Mouse (Mus musculus): Measurements from ENCODE around the gene Ddx47.

Ddx47 gene

DNA sequence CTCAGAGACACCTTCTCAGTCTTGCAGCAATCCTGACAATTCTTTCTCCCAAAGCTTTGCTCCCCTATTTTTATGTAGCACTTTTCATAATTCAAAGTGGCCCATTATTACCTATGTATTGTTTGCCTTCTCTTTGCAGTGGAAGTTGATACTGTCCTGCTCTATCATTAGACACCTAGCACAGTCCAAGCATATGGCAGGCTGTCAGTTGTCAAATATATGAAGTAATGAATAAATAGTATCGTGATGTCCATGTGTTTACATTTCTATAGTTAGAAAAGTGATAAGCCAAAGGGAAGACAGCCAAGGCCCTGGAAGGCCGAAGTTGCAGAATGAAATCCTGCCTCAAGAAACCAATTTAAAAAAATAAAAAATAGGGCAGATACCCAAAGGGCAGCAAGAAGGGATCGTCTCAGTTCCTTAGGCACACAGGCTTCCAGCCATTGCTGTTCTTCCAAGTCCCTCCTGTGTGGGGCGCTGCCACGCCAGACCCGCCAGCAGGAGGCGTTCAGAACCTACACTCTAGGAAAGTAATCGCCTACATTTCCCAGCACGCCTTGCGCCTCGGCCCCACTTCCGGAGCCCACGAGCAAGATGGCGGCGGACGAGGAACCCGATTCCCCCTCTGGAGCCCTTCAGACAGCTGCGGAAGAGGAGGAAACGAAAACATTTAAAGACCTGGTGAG, at the start of gene Ddx47:
TSS of gene Ddx47 (plus strand) at position 565 of the 686 bp plus-strand sequence.
- DNase-seq (ENCODE audit: low read depth, low spot score): peak; percentile 88

GRCm38 (mm10) chr6:134961858-134962517, 49.4 kb upstream of the Ddx47 start:
- no peak for DNase-seq (ENCODE audit: low read depth, low spot score)

DNA sequence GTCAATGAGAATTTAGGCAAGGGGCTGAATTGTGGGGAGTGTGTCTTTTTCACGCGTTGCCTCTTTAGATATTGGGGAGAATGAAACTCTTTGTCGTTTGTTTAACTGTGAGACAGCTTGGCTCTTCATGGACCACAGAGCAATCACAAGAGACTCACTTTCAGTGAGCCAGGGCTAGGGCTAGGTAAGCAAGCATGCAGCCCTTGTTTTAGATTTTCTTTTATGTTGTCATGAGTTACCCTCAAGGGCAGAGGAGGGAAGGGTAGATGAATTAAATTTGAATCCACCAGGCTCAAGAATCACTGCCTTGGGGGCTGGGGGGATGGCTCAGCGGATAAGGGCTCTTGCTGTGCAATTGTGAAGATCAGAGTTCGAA, 48.9 kb upstream of the Ddx47 start:
- no peak for DNase-seq (ENCODE audit: low read depth, low spot score)

- no peak for DNase-seq (ENCODE audit: low read depth, low spot score)
These were observed 47.5 kb upstream of the Ddx47 start for GRCm38 (mm10) chr6:134963910-134964309.

DNA sequence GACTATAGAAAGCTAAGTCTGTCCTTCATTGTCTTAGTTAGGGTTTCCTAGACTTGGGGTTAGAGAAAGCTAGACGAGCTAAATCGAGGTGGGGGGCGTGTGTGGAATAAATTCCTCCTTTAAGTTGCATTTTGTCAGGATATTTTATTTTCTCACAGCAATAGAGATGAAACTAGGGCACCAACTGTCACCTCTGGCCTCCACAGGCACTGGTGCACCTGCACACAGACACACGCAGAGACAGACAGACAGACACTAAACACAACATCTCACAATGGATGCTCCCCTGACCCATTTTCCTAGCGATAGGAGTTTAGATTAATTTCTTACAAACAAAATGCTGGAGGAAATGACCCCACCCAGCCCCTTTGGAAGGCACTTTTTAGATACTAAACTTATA, 44.7 kb upstream of the Ddx47 start:
- no peak for DNase-seq (ENCODE audit: low read depth, low spot score)

DNA sequence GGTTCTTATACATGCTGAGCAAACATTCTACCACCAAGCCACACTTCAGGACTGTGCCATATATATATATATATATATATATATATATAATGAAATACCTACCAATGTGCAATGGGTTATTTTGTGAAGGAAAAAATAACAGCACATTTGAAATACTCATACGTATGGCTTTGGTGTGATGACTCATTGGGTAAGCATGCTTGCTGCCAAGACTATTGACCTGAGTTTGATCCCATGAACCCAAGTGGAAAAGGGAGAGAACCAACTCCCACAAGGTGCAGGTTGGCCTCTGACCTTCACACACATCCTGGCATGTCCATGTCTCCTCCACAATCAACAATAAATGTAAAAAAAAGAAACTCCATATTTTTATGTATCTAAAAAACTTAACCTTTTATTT, 43.1 kb upstream of the Ddx47 start:
- DNase-seq (ENCODE audit: low read depth, low spot score): no peak

GRCm38 (mm10) chr6:134969498-134969897, 41.9 kb upstream of the Ddx47 start:
- DNase-seq (ENCODE audit: low read depth, low spot score): no peak

GRCm38 (mm10) chr6:134972096-134972495, 39.3 kb upstream of the Ddx47 start:
- no peak for DNase-seq (ENCODE audit: low read depth, low spot score)

DNA sequence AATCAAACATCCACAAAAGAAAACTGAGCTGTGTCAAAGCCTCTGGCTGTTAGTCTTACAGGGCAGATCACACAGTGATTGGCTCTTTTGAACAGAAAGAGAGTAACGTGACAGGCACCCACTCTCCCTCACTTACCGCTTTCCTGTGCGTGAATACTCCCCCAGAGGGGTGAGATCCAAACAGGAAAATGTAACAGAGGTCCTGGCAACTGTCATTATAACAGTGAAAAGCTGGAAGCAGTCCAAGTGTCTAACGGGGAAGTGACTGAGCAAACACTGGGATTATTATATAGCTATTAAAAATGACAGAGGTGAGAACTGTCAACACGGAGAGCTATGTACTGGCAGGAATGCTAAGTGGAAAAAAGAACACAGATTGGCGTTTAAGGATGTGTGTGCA, 34.8 kb upstream of the Ddx47 start:
- no peak for DNase-seq (ENCODE audit: low read depth, low spot score)

GRCm38 (mm10) chr6:134981231-134982062, 30.0 kb upstream of the Ddx47 start, which contains the start of gene Apold1:
Gene Apold1 (plus strand): TSS chr6:134981718.
- DNase-seq (ENCODE audit: low read depth, low spot score): no peak

GRCm38 (mm10) chr6:134983529-134984370, 27.7 kb upstream of the Ddx47 start:
- DNase-seq (ENCODE audit: low read depth, low spot score): peak; percentile 86

DNA sequence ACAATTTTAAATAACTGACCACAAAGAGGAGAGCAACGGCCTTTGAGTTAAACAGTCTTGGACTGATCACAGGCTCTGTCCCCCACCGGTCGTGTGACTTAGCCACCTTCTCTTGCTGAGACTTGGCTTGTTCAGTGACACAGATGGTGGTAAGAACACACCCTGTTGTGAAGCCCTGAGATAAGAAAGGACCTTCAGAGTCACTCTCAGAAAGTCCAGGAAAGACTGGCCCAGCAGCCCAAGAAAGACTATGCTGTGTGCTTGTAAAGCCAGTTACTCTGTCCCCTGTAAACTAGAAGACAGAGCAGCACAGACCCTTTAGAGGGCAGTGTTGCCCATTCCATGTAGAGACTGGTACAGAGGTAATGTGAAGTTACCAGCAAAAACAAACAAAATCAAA, 26.7 kb upstream of the Ddx47 start:
- no peak for DNase-seq (ENCODE audit: low read depth, low spot score)

DNA sequence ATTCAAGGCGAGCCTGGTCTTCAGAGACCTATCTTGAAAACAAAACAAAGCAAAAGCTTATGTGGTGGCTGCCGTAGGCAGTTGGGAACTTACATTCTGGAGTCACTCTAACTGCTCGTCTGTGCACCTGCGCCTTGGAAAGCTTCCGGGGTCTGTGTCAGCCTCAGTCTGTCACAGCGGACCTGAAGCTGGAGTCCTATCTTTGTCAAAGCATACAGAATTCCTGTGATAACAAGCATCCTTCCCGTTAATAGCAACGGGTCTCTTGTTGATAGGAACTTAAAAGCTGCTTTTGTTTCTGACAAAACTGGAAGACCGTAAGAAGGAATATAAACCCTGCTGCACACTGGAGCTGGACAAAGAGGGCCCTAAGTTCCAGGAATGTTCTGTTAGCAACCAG, 23.0 kb upstream of the Ddx47 start:
- no peak for DNase-seq (ENCODE audit: low read depth, low spot score)

GRCm38 (mm10) chr6:134990674-134991073, 20.7 kb upstream of the Ddx47 start:
- DNase-seq (ENCODE audit: low read depth, low spot score): no peak

GRCm38 (mm10) chr6:134994031-134994651, 17.3 kb upstream of the Ddx47 start:
- no peak for DNase-seq (ENCODE audit: low read depth, low spot score)

DNA sequence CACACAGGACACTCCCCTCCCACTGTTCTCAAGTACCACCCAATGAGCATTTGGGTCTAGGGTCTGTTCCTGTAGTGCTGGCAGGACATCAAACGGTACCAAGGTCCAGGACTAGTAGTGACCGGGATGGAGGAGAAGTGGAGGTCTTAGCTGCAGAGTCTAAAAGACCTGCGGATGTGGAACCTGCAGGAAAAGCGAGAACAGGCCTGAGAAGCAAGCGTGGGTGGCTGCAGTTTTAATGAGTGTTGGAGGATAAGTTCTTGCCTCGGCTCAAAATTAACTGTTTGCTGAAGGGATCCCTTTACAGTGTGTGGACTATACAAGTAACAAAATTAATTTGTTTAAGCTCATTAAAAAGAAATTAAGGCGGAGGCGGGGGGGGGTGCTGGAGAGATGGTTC, 16.4 kb upstream of the Ddx47 start:
- DNase-seq (ENCODE audit: low read depth, low spot score): no peak

- no peak for DNase-seq (ENCODE audit: low read depth, low spot score)
These were observed 14.5 kb upstream of the Ddx47 start for GRCm38 (mm10) chr6:134996918-134997317.

DNA sequence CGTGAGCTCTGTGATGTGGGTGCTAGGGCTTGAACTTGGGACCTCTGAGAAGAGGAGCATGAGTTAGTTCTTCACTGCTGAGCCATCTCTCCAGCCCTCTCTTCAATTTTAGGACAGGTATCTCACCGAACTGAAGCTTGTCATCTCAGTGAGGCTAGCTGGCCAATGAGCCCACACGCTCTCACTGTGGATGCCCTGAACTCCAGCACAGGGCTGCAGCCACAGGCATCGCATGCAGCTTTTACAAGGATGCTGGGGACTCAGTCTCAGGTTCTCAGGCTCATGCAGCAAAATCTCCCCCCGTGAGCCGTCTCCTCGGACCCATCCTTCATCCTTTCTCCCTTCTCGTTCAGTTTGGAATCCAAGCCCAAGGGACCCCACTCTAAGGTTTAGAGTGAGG, 13.3 kb upstream of the Ddx47 start:
- no peak for DNase-seq (ENCODE audit: low read depth, low spot score)

DNA sequence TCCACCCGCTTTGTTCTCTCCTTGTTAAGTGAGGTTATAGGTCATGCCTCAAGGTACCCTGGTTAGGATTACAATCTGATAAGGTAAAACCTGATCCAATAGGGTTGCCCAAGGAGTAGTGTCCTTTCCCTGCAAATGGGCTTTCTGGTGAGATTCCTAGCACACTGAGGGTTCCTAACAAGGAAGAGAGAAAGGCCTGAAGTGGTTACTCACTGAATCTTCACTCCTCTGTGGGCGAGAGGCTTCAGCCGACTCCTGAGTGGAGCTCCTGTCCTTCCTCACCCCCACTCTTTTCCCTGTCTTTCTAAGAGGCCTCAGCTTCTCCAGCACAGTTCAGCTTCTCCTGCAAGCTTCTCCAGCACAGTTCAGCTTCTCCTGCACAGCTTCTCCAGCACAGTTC, 12.6 kb upstream of the Ddx47 start:
- no peak for DNase-seq (ENCODE audit: low read depth, low spot score)

DNA sequence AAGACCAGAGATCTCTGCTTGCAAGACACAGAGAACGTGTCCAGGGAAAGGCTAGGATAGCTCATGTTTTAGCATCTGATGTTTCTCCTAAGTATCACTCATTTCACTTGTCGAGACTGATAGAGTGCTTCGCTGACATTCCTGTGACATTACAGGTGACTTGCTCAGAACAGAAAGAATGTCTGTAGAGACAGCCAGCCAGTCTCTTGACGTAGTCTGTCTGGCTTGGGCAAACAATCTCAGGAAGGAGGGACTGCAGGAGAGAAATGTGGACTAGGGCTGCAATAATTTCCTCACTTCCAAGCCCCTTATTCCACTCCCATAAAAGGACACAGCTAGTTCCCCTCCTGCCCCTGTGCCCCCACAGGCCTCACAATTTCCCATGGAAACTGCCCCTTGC, 11.1 kb upstream of the Ddx47 start:
- no peak for DNase-seq (ENCODE audit: low read depth, low spot score)

DNA sequence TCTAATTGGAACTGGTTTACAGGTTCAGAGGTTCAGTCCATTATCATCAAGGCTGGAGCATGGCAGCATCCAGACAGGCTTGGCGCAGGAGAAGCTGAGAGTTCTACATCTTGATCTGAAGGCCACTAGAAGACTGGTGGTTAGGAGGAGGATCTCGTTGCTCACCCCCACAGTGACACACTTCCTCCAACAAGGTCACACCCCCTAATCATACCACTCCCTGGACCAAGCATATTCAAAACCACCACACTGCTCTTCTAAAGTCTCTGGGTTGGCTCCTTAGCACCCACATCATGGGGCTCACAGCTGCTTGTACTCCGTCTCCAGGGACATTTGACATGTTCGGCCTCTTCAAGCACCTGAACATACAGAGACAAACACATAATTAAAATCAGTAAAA, 9.4 kb upstream of the Ddx47 start:
- no peak for DNase-seq (ENCODE audit: low read depth, low spot score)
